Mouse (Mus musculus): ENCODE data around the gene Myh13.

The Myh13 gene

GRCm38 (mm10) chr11:67321358-67321757 is at the start of gene Myh13:
Gene Myh13, plus strand, starts transcription at chr11:67321658.
- no peak for DNase-seq (ENCODE audit: low read depth, low spot score)

- DNase-seq (ENCODE audit: low read depth, low spot score), result no peak
These were observed 44.8 kb upstream of the Myh13 start, which contains the start of gene Myh8 for GRCm38 (mm10) chr11:67276601-67277174. Gene Myh8, plus strand, starts transcription at chr11:67277124.

DNA sequence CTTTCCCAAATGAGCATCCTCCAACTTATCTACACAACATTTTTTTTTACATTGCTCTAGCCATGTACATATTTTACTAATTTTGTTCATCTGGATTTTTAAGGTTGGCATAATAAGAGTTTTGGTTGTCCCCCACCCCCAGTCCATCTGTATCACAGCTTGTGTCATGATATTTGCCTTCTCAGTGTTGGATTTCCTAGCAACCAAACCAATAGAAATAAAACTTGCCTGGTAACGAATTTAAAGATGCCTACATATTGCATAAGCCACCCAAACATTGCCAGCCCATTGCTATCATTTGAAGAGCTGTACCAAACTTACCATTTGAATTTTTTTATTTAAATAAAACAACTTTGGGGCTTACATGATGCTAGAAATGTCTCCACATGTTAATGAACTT is 28.0 kb upstream of the Myh13 start:
- no peak for DNase-seq (ENCODE audit: low read depth, low spot score)

DNA sequence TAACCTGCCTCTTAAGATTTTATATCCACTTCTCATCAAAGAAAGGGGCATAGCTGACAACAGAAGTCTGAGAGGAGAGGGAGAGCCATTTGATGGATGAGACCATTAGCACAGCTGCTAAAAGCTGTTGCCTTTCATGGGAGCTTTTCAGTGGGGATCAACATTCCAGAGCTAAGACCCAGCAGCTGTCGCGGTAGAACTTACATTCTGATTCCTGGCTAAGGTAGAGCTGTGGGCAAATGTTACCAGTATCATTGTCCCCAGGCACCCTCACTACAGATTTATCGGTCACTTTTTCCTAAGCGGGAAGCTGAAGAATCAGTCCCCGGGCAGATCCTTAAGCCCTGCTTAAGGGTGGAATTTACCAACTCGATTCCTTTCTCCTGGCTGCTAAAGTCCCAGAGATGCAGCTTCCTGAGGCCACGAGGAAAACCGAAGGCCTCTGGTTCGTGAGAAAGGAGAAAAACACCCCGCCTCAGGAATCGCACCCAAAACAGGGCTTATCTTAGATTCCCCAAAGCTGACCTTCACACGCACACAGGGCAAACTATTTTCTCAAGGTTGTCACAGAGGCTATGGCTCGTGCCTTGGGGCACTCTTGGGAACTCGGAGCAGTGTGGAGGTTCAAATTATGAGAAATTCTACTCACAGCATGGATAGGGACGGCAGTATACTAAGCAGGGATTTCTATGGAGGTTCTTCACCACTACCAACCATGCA is 7.6 kb upstream of the Myh13 start:
- DNase-seq (ENCODE audit: low read depth, low spot score), result no peak

DNA sequence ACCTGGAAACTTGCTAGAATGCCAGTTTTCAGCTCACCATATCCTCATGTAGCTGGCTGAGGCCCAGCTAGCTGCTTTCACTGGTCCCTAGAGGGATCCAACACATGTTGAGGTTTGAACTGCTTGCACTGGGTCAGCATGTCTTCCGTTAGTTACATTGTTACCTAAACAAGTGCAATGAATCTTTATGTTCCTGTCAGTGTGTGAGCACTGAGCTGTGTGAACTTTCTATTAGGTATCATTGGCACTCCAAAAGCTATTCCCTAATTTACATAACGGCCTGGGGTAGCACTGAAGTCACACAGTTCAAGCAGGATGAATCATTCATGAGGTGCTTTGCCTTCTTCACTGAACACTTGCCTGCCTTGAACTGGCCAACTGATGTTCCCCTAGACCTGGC is 5.1 kb downstream of the Myh13 start:
- DNase-seq (ENCODE audit: low read depth, low spot score), result no peak

GRCm38 (mm10) chr11:67344556-67344955 is 23.1 kb downstream of the Myh13 start:
- no peak for DNase-seq (ENCODE audit: low read depth, low spot score)

DNA sequence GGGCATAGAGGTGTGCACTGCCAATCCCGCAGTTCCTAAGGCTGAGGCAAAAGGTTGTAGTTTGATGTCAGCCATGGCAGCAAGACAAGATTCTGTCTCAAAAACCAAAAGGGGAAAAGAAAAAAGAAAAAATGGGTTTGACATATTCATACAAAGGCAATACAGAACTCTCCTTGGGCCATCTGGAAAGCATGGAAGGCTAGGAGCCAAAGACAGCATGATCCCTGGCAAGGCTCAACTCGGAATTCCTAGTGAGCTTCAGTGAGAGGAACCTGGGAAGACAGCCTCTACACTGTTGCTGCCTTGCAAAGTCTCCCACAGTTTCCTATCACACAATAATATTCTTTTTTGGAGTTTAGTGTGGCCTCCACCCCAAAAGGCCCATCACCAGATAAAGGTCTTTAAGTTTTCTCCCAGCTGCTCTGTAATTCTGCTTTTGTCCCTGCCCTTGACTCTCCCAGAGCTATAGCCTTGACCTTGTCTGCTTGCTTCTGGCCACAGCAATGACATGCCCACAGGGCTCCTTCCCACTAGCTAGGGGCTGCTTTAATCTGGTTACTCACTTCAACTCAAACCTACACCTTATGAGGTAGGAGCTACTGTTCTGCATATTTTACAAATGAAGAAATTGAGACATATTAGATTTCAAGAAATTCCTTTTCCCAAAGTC is 23.9 kb downstream of the Myh13 start:
- no peak for DNase-seq (ENCODE audit: low read depth, low spot score)

GRCm38 (mm10) chr11:67345856-67346236 is 24.4 kb downstream of the Myh13 start:
- no peak for DNase-seq (ENCODE audit: low read depth, low spot score)

DNA sequence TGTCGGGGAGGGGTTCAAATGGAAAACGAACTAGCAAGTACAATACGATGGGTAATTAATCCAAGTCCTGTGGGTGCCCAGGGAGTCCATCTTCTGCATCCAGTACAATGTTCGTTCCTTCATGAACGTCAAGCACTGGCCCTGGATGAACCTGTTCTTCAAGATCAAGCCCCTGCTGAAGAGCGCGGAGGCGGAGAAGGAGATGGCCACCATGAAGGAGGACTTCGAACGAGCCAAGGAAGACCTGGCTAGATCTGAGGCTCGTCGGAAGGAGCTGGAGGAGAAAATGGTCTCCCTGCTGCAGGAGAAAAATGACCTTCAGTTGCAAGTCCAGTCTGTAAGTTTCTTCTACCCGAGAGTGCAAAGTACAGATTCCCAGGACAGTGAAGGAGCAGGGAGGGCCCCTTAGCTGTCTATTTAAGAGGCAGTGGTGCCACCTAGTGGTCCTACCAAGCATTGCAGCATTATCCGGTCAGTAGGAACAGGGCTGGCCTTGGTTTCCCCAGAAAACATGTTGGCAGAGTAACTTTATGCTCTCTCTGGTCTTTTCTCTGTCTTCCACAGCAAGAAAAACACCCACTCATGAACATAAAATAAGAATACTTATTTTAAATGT is 28.8 kb downstream of the Myh13 start:
- peak; percentile 26 for DNase-seq (ENCODE audit: low read depth, low spot score)

GRCm38 (mm10) chr11:67353011-67353410 is 31.6 kb downstream of the Myh13 start:
- no peak for DNase-seq (ENCODE audit: low read depth, low spot score)

- no peak for DNase-seq (ENCODE audit: low read depth, low spot score)
These were observed 36.6 kb downstream of the Myh13 start for GRCm38 (mm10) chr11:67358031-67358430.

GRCm38 (mm10) chr11:67362236-67362635 is 40.8 kb downstream of the Myh13 start:
- no peak for DNase-seq (ENCODE audit: low read depth, low spot score)

DNA sequence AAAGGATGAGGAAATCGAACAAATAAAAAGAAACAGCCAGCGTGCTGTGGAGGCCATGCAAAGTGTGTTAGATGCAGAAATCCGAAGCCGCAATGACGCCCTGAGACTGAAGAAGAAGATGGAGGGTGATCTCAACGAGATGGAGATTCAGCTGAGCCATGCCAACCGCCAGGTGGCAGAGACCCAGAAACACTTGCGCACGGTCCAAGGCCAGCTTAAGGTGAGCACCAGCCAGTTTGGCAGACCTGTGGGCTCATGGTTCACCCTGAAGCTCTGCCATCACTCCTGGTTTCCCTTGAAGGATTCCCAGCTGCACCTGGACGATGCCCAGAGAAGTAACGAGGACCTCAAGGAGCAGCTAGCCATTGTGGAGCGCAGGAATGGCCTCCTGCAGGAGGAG is 43.1 kb downstream of the Myh13 start:
- DNase-seq (ENCODE audit: low read depth, low spot score), result no peak

- no peak for DNase-seq (ENCODE audit: low read depth, low spot score)
These were observed 43.7 kb downstream of the Myh13 start for GRCm38 (mm10) chr11:67364986-67365721.

DNA sequence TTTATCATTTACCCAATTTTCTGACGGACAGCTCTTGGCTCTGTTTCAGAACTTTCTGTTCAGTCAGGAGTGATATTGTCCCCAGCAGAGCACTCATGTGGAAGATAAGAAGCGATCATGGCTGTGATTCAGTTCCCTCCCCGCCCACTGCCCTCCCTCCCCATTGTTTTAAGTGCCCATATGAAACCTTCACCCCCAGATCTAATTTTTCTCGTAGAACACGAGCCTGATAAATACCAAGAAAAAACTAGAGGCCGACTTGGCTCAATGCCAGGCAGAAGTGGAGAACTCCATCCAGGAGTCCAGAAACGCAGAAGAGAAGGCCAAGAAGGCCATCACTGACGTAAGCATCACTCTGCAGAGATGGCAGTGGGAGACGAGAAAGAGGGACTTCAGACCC is 45.5 kb downstream of the Myh13 start:
- no peak for DNase-seq (ENCODE audit: low read depth, low spot score)

GRCm38 (mm10) chr11:67373333-67373732 is 51.9 kb downstream of the Myh13 start:
- DNase-seq (ENCODE audit: low read depth, low spot score), result no peak

- no peak for DNase-seq (ENCODE audit: low read depth, low spot score)
These were observed 54.9 kb downstream of the Myh13 start for GRCm38 (mm10) chr11:67376308-67376707.

- DNase-seq (ENCODE audit: low read depth, low spot score), result no peak
These were observed 58.4 kb downstream of the Myh13 start for GRCm38 (mm10) chr11:67379703-67380510.

- DNase-seq (ENCODE audit: low read depth, low spot score), result no peak
These were observed 60.4 kb downstream of the Myh13 start for GRCm38 (mm10) chr11:67381833-67382232.

- no peak for DNase-seq (ENCODE audit: low read depth, low spot score)
These were observed 63.2 kb downstream of the Myh13 start for GRCm38 (mm10) chr11:67384653-67385052.

DNA sequence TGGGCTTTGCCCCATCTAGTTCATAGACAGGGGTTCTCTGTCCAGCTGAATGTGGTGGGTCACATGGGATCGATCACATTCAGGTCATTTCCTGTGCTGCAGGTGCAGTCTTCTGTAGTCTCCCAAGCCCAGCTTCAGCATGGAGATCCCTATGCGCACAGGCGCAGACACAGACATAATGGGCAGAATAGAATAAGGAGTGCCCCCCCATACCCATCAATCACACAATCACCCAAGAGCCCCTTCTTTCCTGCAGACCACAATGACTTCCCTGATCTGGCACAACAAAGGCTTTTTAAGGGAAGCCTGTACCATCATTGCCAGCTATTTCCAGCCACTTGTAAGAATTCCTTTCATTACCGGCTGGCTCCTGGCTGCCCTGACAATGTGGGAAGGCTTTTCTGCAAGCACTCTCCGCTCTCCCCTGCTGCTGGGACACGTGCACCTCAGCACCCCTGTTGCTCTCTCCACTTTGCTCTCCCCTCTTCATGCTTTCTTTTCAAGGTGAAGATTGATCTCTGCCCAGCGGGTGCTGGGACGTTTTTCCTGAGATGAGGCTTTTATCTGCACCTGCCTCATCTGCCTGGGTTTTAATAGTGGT is 65.5 kb downstream of the Myh13 start:
- no peak for DNase-seq (ENCODE audit: low read depth, low spot score)

Data from brain, embryonic 18.5 days (tissue).